Mouse (Mus musculus) embryo, embryonic 11.5 days (tissue): ENCODE measurements at regions not wholly inside any gene's neighbourhood (a gene's known extent, or its start where the extent isn't known, plus 50 kb on each side); places are given as distances from the start of the nearest gene placed in this dataset.

ENCODE experiments used
- DNase-seq: peaks from one replicate; pipeline ENCODE4 v3.0.0-alpha.2; 2012; ENCODE audit warnings: low read depth, low spot score

GRCm38 (mm10) chr13:56021716-56022115, 114.4 kb downstream of the H2afy start:
- DNase-seq = no peak

GRCm38 (mm10) chr13:56014006-56014405, 122.2 kb downstream of the H2afy start:
- DNase-seq = no peak

- DNase-seq = no peak
Observed at GRCm38 (mm10) chr13:56010416-56010815, 125.7 kb downstream of the H2afy start.

GRCm38 (mm10) chr13:56006827-56007226, 129.3 kb downstream of the H2afy start:
- DNase-seq = no peak

GRCm38 (mm10) chr13:56005746-56006145, 130.4 kb downstream of the H2afy start:
- DNase-seq = no peak

- peak; percentile 55 for DNase-seq
Observed at GRCm38 (mm10) chr13:56003724-56004393, 132.3 kb downstream of the H2afy start.

GRCm38 (mm10) chr13:55995255-55995654, 140.9 kb downstream of the H2afy start:
- DNase-seq = no peak

- no peak for DNase-seq
Observed at GRCm38 (mm10) chr13:55994460-55994859, 141.7 kb downstream of the H2afy start.

GRCm38 (mm10) chr13:55992699-55993098, 143.5 kb downstream of the H2afy start:
- no peak for DNase-seq

GRCm38 (mm10) chr13:55991216-55991615, 144.9 kb downstream of the H2afy start:
- DNase-seq = no peak

GRCm38 (mm10) chr13:55990186-55990585, 146.0 kb downstream of the H2afy start:
- DNase-seq = no peak

- no peak for DNase-seq
Observed at GRCm38 (mm10) chr13:55989401-55989800, 146.8 kb downstream of the H2afy start.

- DNase-seq = no peak
Observed at GRCm38 (mm10) chr13:55985396-55985795, 149.4 kb upstream of the Pitx1 start.

- DNase-seq = no peak
Observed at GRCm38 (mm10) chr13:55984772-55985171, 148.8 kb upstream of the Pitx1 start.

GRCm38 (mm10) chr13:55983851-55984250, 147.9 kb upstream of the Pitx1 start:
- DNase-seq = no peak

- DNase-seq = no peak
Observed at GRCm38 (mm10) chr13:55981041-55981440, 145.0 kb upstream of the Pitx1 start.

- no peak for DNase-seq
Observed at GRCm38 (mm10) chr13:55977902-55978301, 141.9 kb upstream of the Pitx1 start.

GRCm38 (mm10) chr13:55976911-55977381, 141.0 kb upstream of the Pitx1 start:
- DNase-seq = no peak

- DNase-seq = no peak
Observed at GRCm38 (mm10) chr13:55974105-55974504, 138.1 kb upstream of the Pitx1 start.

- DNase-seq = no peak
Observed at GRCm38 (mm10) chr13:55970687-55971086, 134.7 kb upstream of the Pitx1 start.

- no peak for DNase-seq
Observed at GRCm38 (mm10) chr13:55969473-55969872, 133.5 kb upstream of the Pitx1 start.

GRCm38 (mm10) chr13:55967151-55967550, 131.2 kb upstream of the Pitx1 start:
- DNase-seq = no peak

GRCm38 (mm10) chr13:55963005-55963620, 127.1 kb upstream of the Pitx1 start:
- peak; percentile 74 for DNase-seq
